Mouse (Mus musculus) Patski (cell line): ENCODE data around the gene Nfat5. TPM values are rescaled to one million over a fixed set of nuclear protein-coding genes. Genes with fewer than 3 reads are reported as not detected.

ENCODE experiments used
- ATAC-seq: fragments of 100-300 bp; one replicate; pipeline ENCODE4 v1.8.0; 2021
- CTCF ChIA-PET: fragments of 350-600 bp; sonication (Branson Sonifier 250); formaldehyde crosslinking; loops from one replicate; lab custom pipeline; 2022; ENCODE audit warnings: inconsistent platforms; lab: Charles Lee
- POLR2A ChIA-PET: fragments of 350-600 bp; sonication (Branson Sonifier 250); formaldehyde crosslinking; loops from one replicate; lab custom pipeline; 2022; ENCODE audit warnings: antibody characterized with exemption, inconsistent platforms; lab: Charles Lee
- DNase-seq: peaks from one replicate; pipeline ENCODE4 v3.0.0-alpha.2; 2011; ENCODE audit warnings: low read depth, low spot score
- H3K27me3 ChIP-seq: fragments of 371-371 bp; one replicate; pipeline ENCODE4 v1.5.1; 2021
- CTCF ChIP-seq: fragments of 100-300 bp; IDR thresholded peaks from one replicate; pipeline ENCODE4 v1.5.1; 2021
- in situ Hi-C: fragments of 300-500 bp; cut with MboI; formaldehyde crosslinking; loops from 3 replicates; pipeline ENCODE4 v1.11.1; 2018; ENCODE audit warnings: low pct_unique_long_range_greater_than_20kb, mixed read lengths
- polyA plus RNA-seq: library from polyadenylated mRNA; unstranded; gene quantifications from one replicate; pipeline ENCODE4 v1.2.3, GENCODE M21; 2021

Gene Nfat5
- polyA plus RNA-seq = 113 TPM

DNA sequence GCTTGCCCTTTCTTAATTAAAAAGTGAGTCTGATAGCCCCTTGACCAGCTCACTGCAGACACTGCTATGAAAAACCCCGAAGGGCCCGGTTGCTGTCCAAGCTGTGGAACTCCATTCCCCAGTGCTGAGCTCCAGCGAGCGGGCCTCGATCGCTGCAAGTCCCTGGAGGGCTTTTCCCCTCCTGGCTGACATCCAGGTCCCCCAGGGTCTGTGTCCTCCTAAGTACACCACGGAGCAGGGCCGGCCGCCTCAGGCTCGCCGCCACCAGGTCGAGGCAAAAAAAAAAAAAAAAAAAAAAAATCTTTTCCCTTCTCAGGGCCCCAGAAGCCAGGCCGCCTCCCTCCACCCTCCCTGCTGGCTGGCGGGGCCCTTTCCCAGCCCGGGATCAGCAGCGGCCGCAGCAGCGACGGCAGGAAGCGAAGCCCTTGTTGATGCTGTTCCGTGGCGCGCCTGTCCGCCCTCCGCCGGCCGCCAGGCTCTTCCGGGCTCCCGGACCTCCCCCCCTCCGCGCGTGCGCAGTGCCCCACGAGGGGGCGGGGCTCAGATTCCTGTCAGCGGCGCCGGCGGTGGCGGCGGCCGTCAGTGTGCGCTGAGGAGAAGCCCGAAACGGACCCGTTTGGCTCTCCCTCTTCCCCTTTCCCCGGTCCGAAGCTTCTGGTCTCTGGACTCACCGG lies at the start of gene Nfat5:
Gene Nfat5, plus strand, starts transcription at position 543 of the 674 bp plus-strand sequence.
- ChIA-PET CTCF (interaction anchor here (1.2 kb wide), 1 partner anchor 40 kb away, joined by 3 read pairs; no protein-coding TSS in a partner anchor), POLR2A (interaction anchor here (0.6 to 2.3 kb wide), 16 partner anchors 14 to 172 kb away, joined by 3 to 14 read pairs (median 4); no protein-coding TSS in a partner anchor)
- in situ Hi-C loops = loop anchor here (5.0 kb wide), 1 partner anchor 36 kb away; no protein-coding TSS in a partner anchor
- peak; percentile 71 for DNase-seq
- H3K27me3 ChIP-seq = no peaks in the 10 kb centered on the region
- peak; percentile 86 for ATAC-seq
- TF ChIP-seq CTCF = no peak

DNA sequence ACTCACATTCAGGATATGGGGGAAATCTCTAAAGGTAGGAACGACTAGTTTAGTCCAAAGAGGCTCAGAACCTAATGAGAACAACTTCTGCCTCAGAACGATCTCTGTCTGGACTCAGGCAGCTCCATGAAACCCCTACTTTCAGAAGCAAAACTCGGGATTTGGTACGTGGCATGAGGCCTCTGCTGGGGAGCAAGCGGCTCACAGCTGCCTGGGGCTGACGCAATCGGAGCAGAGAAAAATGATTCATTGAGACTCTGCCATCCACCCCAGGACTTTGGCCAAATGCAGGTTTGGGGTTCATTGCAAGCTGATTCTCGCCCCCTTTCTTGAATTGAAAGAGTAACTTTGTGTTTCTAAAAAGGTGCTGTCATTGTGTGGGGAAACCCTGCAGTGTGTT lies 49.1 kb upstream of the Nfat5 start:
- POLR2A ChIA-PET = no interaction called here
- in situ Hi-C loops = no loop called here
- CTCF ChIA-PET = interaction anchor here (1.8 kb wide), 1 partner anchor 19 kb away, joined by 4 read pairs; no protein-coding TSS in a partner anchor
- H3K27me3 ChIP-seq = no peaks in the 10 kb centered on the region
- TF ChIP-seq CTCF = no peak
- no peak for ATAC-seq
- DNase-seq = no peak

DNA sequence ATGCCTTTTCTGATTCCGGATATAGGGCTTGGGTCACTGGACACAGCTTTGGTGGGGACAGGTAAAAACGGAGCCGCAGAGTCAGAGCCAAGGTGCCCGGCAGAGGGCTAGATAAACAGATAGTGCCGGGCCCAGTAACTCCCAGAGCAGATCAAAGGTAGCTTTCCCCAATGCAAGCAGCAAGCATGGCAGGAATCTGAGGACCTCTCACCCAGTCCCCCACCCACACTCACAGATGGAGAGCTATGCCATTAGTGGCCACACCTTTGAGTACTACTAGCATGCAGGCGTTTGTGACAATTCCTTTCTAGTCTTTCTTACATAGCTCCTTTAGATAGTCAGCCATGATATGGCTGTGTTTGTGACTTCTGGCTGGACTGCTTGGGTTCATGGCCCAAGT lies 44.8 kb upstream of the Nfat5 start:
- ATAC-seq = no peak
- in situ Hi-C loops = no loop called here
- CTCF ChIA-PET = interaction anchor here (1.5 kb wide), 1 partner anchor 25 kb away, joined by 4 read pairs; no protein-coding TSS in a partner anchor
- DNase-seq = no peak
- no peaks in the 10 kb centered on the region for H3K27me3 ChIP-seq
- TF ChIP-seq CTCF = no peak
- POLR2A ChIA-PET = no interaction called here

GRCm38 (mm10) chr8:107251481-107252104 lies 41.7 kb upstream of the Nfat5 start:
- ChIA-PET CTCF (interaction anchor here (1.7 kb wide), 1 partner anchor 46 kb away, joined by 6 read pairs; no protein-coding TSS in a partner anchor), POLR2A (interaction anchor here (1.0 kb wide), 1 partner anchor 46 kb away, joined by 3 read pairs; no protein-coding TSS in a partner anchor)
- ATAC-seq (no peak), DNase-seq (no peak)
- no peak for TF ChIP-seq CTCF
- no peaks in the 10 kb centered on the region for H3K27me3 ChIP-seq
- in situ Hi-C loops = loop anchor here (5.0 kb wide), 1 partner anchor 44 kb away; no protein-coding TSS in a partner anchor

DNA sequence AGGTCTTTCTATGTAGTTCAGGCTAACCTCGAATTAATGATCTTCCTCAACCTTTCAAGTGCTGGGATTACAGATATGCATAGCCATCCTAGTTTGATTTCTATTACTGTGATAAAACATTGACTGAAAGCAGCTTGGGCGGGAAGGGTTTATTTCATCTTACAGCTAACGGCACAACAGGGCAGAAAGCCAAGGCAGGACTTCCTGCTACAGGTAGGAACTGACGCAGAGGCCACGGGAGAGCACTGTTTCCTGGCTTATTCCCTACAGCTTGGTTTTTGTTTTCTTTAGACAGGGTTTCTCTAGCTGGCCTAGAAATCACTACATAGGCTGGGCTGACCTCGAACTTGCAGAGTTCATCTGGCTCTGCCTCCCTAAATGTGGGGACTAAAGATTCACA lies 40.1 kb upstream of the Nfat5 start:
- no peaks in the 10 kb centered on the region for H3K27me3 ChIP-seq
- POLR2A ChIA-PET = no interaction called here
- no peak for ATAC-seq
- DNase-seq = no peak
- CTCF ChIA-PET = interaction anchor here (0.8 kb wide), 1 partner anchor 40 kb away, joined by 3 read pairs; the partner anchor contains the start of gene Nfat5
- no peak for TF ChIP-seq CTCF
- in situ Hi-C loops = loop anchor here (5.0 kb wide), 1 partner anchor 46 kb away; no protein-coding TSS in a partner anchor

- no peak for TF ChIP-seq CTCF
- ChIA-PET POLR2A (interaction anchor here (0.9 to 1.2 kb wide), 2 partner anchors 41 to 56 kb away, joined by 3 read pairs; no protein-coding TSS in a partner anchor), CTCF (interaction anchor here (1.0 to 2.7 kb wide), 3 partner anchors 12 to 127 kb away, joined by 3 to 12 read pairs (median 3); no protein-coding TSS in a partner anchor)
- ATAC-seq = no peak
- in situ Hi-C loops = loop anchor here (5.0 kb wide), 1 partner anchor 47 kb away; no protein-coding TSS in a partner anchor
- no peaks in the 10 kb centered on the region for H3K27me3 ChIP-seq
- DNase-seq = peak; percentile 19
Observed at GRCm38 (mm10) chr8:107254403-107254802, 38.9 kb upstream of the Nfat5 start.

- ATAC-seq = peak; percentile 92
- in situ Hi-C loops = loop anchor here (5.0 kb wide), 2 partner anchors 37 to 48 kb away; partner anchors contain the start of gene Nfat5
- CTCF ChIA-PET = interaction anchor here (1.0 to 2.7 kb wide), 3 partner anchors 11 to 128 kb away, joined by 3 to 12 read pairs (median 3); no protein-coding TSS in a partner anchor
- no peaks in the 10 kb centered on the region for H3K27me3 ChIP-seq
- DNase-seq = peak; percentile 91
- no peak for TF ChIP-seq CTCF
- POLR2A ChIA-PET = interaction anchor here (0.9 to 1.2 kb wide), 2 partner anchors 41 to 57 kb away, joined by 3 read pairs; no protein-coding TSS in a partner anchor
Observed at GRCm38 (mm10) chr8:107254951-107255457, 38.3 kb upstream of the Nfat5 start.

DNA sequence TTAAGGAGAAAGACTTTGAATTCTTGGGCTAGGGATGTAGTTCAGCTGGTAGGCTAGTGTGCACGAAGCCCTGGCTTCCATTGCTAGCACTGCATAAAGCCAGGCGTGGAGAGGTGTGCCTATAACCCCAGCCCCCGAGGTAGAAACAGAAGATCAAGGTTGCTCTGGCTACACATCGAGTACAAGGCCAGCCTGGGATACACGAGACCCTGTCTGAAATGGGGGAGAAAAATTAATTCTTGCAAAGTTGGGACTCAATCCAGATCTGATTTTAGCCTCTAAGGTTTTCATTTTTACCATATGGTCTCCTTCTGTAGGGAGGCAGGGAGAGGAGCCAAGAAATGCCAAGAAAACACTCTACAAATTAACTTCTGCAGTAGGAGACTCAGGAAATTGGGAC lies 36.0 kb upstream of the Nfat5 start:
- POLR2A ChIA-PET = no interaction called here
- ATAC-seq = no peak
- in situ Hi-C loops = loop anchor here (5.0 kb wide), 1 partner anchor 35 kb away; the partner anchor contains the start of gene Nfat5
- no peaks in the 10 kb centered on the region for H3K27me3 ChIP-seq
- CTCF ChIA-PET = no interaction called here
- no peak for DNase-seq
- TF ChIP-seq CTCF = no peak

DNA sequence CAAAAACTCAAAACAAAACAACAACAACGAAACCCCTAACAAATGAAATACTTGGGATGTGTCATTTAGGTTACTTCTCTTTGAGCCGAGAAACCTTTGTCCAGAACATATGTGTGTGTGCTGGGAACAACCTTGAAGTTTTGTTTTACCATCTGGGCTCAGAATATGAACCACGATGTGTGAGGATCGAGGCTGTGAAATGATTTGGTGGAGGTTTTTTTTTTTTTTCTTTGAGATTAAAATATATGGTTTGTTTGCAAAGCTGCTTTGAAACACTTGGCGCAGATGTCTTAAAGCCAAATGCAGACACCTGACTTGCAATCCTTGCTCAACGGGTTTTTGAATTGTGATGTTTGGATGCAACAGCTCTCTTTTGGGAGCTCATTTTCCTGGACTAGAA lies 33.1 kb upstream of the Nfat5 start:
- no peaks in the 10 kb centered on the region for H3K27me3 ChIP-seq
- ChIA-PET POLR2A (interaction anchor here (0.7 kb wide), 1 partner anchor 1356 kb away, joined by 3 read pairs; no protein-coding TSS in a partner anchor), CTCF (interaction anchor here (2.0 kb wide), 1 partner anchor 62 kb away, joined by 6 read pairs; no protein-coding TSS in a partner anchor)
- ATAC-seq = no peak
- DNase-seq = no peak
- in situ Hi-C loops = no loop called here
- TF ChIP-seq CTCF = no peak

GRCm38 (mm10) chr8:107261172-107261571 lies 32.1 kb upstream of the Nfat5 start:
- DNase-seq (no peak), ATAC-seq (no peak)
- CTCF ChIA-PET = interaction anchor here (2.0 kb wide), 1 partner anchor 63 kb away, joined by 6 read pairs; no protein-coding TSS in a partner anchor
- in situ Hi-C loops = no loop called here
- no peak for TF ChIP-seq CTCF
- POLR2A ChIA-PET = no interaction called here
- H3K27me3 ChIP-seq = no peaks in the 10 kb centered on the region
